Mouse (Mus musculus) gastrocnemius, adult 2 months (tissue): ENCODE data around the gene Itgax. TPM values are rescaled to one million over a fixed set of nuclear protein-coding genes. Genes with fewer than 3 reads are reported as not detected.
"Not testable (repeated sequence)": the region's sequence is repeated elsewhere in the genome, so short reads cannot be mapped to it uniquely, and the experiment has no call there.

Source experiments
- DNase-seq: peaks from one replicate; pipeline ENCODE4 v3.0.0; 2022
- H3K27ac ChIP-seq: fragments of 200-600 bp; 2 replicates; pipeline ENCODE4 v1.8.1; 2022; ENCODE audit warnings: mild to moderate bottlenecking
- H3K4me3 ChIP-seq: fragments of 200-600 bp; 2 replicates; pipeline ENCODE4 v1.8.1; 2022; ENCODE audit warnings: mild to moderate bottlenecking, moderate library complexity
- CTCF ChIP-seq: fragments of 200-600 bp; IDR thresholded peaks from 2 replicates; pipeline ENCODE4 v1.8.1; 2022; ENCODE audit warnings: antibody characterized with exemption, mild to moderate bottlenecking, moderate library complexity
- intact Hi-C: fragments of 180-260 bp; cut with DNase I; formaldehyde crosslinking; loops from one replicate; pipeline ENCODE4 v1.15.1; 2025
- total RNA-seq, 2 experiments: library from RNA; stranded (reverse); gene quantifications; 2 replicates each; pipeline ENCODE4 v1.2.3; 2021

Gene Itgax
- total RNA-seq, 2 experiments from 2014 or later = 0.26 TPM; not detected in 1

- intact Hi-C loops = no loop called here
- DNase-seq = no peak
- no peak overlapping the region for H3K27ac ChIP-seq
- TF ChIP-seq CTCF = no peak
- H3K4me3 ChIP-seq = no peak overlapping the region
Measured at GRCm38 (mm10) chr7:128119726-128120490, 9.4 kb upstream of the Itgax start.

GRCm38 (mm10) chr7:128132148-128132547, 2.8 kb downstream of the Itgax start:
- TF ChIP-seq CTCF = no peak
- intact Hi-C loops = no loop called here
- H3K27ac ChIP-seq = no peak overlapping the region
- no peak for DNase-seq
- no peak overlapping the region for H3K4me3 ChIP-seq

- Histone ChIP-seq H3K4me3 (no peak overlapping the region), H3K27ac (no peak overlapping the region)
- TF ChIP-seq CTCF = no peak
- DNase-seq = no peak
- intact Hi-C loops = no loop called here
Measured at GRCm38 (mm10) chr7:128133596-128133995, 4.2 kb downstream of the Itgax start.

GRCm38 (mm10) chr7:128136927-128137326, 7.6 kb downstream of the Itgax start:
- intact Hi-C loops = no loop called here
- no peak overlapping the region for H3K4me3 ChIP-seq
- no peak for TF ChIP-seq CTCF
- no peak for DNase-seq
- H3K27ac ChIP-seq = no peak overlapping the region

- DNase-seq = no peak
- H3K4me3 ChIP-seq = no peak overlapping the region
- intact Hi-C loops = no loop called here
- TF ChIP-seq CTCF = no peak
- no peak overlapping the region for H3K27ac ChIP-seq
Measured at GRCm38 (mm10) chr7:128139611-128140010, 10.3 kb downstream of the Itgax start.

GRCm38 (mm10) chr7:128150970-128151369, 21.6 kb downstream of the Itgax start:
- Histone ChIP-seq H3K4me3 (no peak overlapping the region), H3K27ac (no peak overlapping the region)
- intact Hi-C loops = no loop called here
- TF ChIP-seq CTCF = no peak
- DNase-seq = no peak

GRCm38 (mm10) chr7:128154076-128154475, 24.7 kb downstream of the Itgax start, which contains the start of gene Itgad:
Itgad (plus strand) TSS chr7:128154376.
- no peak for DNase-seq
- Histone ChIP-seq H3K4me3 (no peak within 1 kb of the TSS), H3K27ac (no peak within 1 kb of the TSS)
- TF ChIP-seq CTCF = no peak
- intact Hi-C loops = no loop called here

GRCm38 (mm10) chr7:128154924-128155323, 25.6 kb downstream of the Itgax start:
- no peak overlapping the region for H3K27ac ChIP-seq
- no peak overlapping the region for H3K4me3 ChIP-seq
- intact Hi-C loops = no loop called here
- no peak for DNase-seq
- no peak for TF ChIP-seq CTCF

- H3K4me3 ChIP-seq, H3K27ac ChIP-seq, DNase-seq, intact Hi-C loops: not testable (repeated sequence)
Measured at GRCm38 (mm10) chr7:128158688-128159354, 29.5 kb downstream of the Itgax start.

- no peak for TF ChIP-seq CTCF
- DNase-seq = no peak
- H3K27ac ChIP-seq = no peak overlapping the region
- intact Hi-C loops = no loop called here
- no peak overlapping the region for H3K4me3 ChIP-seq
Measured at GRCm38 (mm10) chr7:128164001-128164400, 34.7 kb downstream of the Itgax start.

GRCm38 (mm10) chr7:128166391-128166790, 37.0 kb downstream of the Itgax start:
- intact Hi-C loops = no loop called here
- no peak overlapping the region for H3K4me3 ChIP-seq
- TF ChIP-seq CTCF = no peak

GRCm38 (mm10) chr7:128169996-128170395, 40.6 kb downstream of the Itgax start:
- no peak for DNase-seq
- no peak for TF ChIP-seq CTCF
- Histone ChIP-seq H3K27ac (no peak overlapping the region), H3K4me3 (no peak overlapping the region)
- intact Hi-C loops = no loop called here

More at GRCm38 (mm10) chr7:128166391-128166790, 37.0 kb downstream of the Itgax start:
- DNase-seq = no peak
- H3K27ac ChIP-seq = no peak overlapping the region

GRCm38 (mm10) chr7:128178385-128178784, 49.0 kb downstream of the Itgax start:
- intact Hi-C loops = no loop called here
- DNase-seq = no peak
- TF ChIP-seq CTCF = no peak
- H3K27ac ChIP-seq = no peak overlapping the region
- H3K4me3 ChIP-seq = no peak overlapping the region
